Mouse (Mus musculus) right cerebral cortex, adult 18-20 months (tissue): ENCODE measurements at regions not wholly inside any gene's neighbourhood (a gene's known extent, or its start where the extent isn't known, plus 50 kb on each side); places are given as distances from the start of the nearest gene placed in this dataset.

Source experiments
- DNase-seq: peaks from one replicate; pipeline ENCODE4 v3.0.0; 2022; ENCODE audit warnings: mixed read lengths

DNA sequence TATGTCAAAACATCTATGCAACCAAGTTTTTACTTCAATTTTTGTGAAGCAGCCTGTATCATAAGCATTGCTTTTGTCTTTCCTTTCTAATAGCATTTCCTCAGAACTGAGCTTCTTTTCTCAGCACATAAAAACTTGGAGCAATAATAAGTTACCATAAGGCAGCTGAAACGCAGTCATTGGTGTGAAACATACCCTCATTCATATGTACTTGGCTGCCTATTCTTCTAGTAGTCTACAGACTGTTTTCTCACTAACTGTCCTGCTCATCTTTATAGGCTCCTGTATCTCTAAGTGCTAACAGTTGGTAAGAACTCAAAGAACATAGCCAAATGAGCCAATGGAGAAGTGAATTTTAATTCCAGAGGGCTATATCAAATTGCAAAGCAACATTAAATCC, 454.6 kb upstream of the Ptprd start:
- no peak for DNase-seq

- DNase-seq = no peak
Observed at GRCm38 (mm10) chr4:78642773-78643172, 431.0 kb upstream of the Ptprd start.

DNA sequence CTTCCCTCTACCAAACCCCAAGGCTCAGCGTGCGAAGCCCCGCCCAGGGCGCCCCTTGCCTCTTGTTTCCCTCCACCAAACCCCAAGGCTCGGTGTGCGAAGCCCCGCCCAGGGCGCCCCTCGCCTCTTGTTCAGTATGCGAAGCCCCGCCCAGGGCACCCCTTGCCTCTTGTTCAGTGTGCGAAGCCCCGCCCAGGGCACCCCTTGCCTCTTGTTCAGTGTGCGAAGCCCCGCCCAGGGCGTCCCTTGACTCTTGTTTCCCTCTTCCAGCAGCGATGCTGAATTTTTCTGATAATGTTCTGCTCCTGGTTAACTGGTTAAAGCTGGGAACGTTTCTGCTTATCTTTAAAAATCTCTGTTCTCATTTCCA, 394.7 kb upstream of the Ptprd start:
- peak; percentile 15 for DNase-seq

DNA sequence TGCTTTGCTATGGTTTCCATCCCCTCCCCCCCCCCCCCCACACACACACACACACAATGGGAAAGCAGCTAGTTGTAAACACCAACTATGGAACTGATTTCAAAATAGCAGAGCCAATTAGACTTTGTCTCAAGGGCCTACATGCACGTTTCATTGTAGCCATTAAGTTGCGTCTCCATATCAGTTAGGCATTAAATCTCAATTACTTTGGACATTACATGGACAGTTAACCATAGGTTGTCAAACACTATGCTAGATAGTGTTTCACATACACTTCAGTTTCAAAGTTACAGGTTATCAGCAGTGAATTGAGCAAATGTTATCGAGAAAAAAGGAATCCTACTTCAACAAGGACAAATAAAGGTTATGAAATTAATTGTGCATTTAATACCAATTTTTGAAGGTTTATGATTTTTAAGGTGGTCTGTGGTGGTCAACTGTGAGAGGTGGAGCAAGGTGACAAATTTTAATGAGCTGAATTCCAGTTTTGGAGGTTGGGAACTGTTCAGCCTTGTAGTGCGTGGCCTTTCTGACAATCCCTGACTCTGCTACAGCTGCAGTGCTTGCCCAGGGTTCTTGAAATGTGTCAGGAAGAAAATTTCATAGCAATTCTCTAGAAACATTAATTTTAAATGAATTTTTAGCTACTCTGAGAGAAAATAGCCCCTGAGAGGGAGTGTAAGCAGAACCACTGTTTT, 394.2 kb upstream of the Ptprd start:
- no peak for DNase-seq

DNA sequence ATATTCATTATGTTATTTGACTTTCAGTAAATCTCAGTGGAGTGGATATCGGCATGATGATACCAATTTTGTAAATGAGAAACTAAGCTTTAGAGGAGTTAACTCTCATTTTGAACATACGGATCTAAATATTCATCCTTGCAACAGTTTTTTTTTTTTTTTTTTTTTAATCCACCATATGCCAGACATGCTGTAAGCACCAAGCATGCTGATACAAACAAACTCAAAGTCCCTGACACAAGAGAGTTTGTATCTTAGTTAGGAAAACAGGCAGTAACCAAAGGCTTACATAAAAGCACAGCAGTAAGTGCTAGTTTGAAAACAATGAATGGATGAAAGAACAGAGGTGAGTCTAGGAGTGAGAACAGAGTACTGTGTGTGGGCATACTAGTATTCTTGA, 369.8 kb upstream of the Ptprd start:
- DNase-seq = no peak

DNA sequence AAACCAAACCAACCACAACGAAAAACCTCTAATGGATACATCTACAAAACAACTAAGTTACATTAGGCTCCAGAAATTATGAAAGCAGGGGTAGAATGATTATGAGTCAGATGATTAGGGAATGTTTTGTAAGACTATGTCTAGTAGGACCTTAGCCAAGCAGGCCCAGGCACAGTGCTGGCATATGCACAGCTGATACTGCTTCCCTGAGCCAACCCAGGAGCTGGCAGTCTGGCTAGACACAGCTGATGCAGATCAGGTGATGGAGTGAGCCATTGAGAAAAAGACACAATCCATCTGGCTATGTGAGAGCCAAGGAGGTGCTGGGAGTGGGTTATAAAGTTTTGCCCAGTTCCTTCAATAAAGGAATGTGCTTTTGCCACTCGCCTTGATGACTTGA, 353.6 kb upstream of the Ptprd start:
- DNase-seq = no peak
